9 mouse cellular contexts compared by ENCODE assay signal in the genomic region with DNA sequence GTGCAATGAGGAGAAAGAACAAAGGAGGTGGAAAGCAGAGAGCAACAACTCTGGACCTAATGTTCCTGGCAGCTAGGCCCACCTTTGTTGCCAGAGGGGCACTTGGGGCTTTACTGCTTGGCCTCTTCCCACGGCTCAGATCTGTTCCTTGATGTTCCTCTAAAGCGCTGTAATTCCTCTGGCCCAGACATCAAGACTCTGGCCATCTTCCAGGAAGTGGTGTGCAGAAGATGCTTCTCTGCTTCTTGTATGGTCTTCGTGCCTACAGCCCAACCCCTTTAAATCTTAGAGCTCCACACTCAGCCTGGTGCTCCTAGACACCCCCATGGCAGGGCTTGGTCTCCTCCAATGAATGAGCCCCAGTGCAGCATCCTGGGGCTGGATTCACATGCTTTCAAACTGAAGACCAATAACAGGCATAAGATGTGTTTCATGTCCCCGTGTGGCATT.
DNase-seq lines count a peak whose midpoint lies in the region; ATAC-seq lines count a peak whose summit lies in the region.
"Had no signal": no experiment of that assay in that cellular context is flagged by ENCODE, and none has a peak within 500 bp of the region (broad histone marks: within the 10 kb centered on the region; RNA-seq: fewer than 3 reads in every experiment).

No protein-coding gene starts in this region.

- no peak overlapping the region for H3K4me3 ChIP-seq in kidney, embryonic 15.5 days (replicated peaks)
- peak overlapping the region; percentile 18; the same call in 1 of the 2 replicates for H3K4me3 ChIP-seq in forebrain, embryonic 10.5 days
- H3K4me3 ChIP-seq: heart, adult 2 months had no signal

- 0 out of 2 replicates have a peak overlapping the region, but pooled peaks have one; percentile 35 for H3K4me2 ChIP-seq in kidney, embryonic 15.5 days

- ATAC-seq in kidney, embryonic 15.5 days (replicated peaks; ENCODE audit: low FRiP score), result peak; percentile 49

- H3K9ac ChIP-seq in kidney, embryonic 15.5 days, result no peak overlapping the region

- peaks cover 19% of the 10 kb centered on the region for H3K4me1 ChIP-seq in kidney, embryonic 15.5 days
- H3K4me1 ChIP-seq in forebrain, embryonic 10.5 days, result peaks cover 52% of the 10 kb centered on the region

- peak overlapping the region; percentile 57; the same call in 1 of the 2 replicates for H3K27ac ChIP-seq in kidney, embryonic 15.5 days
- peak overlapping the region; percentile 80 for H3K27ac ChIP-seq in forebrain, embryonic 10.5 days
- H3K27ac ChIP-seq: heart, adult 2 months had no signal

- no peaks in the 10 kb centered on the region for H3K36me3 ChIP-seq in kidney, embryonic 15.5 days
- H3K36me3 ChIP-seq in forebrain, embryonic 10.5 days (replicated peaks), result no peaks in the 10 kb centered on the region

- H3K27me3 ChIP-seq in kidney, embryonic 15.5 days, result no peaks in the 10 kb centered on the region
- peaks cover 78% of the 10 kb centered on the region for H3K27me3 ChIP-seq in forebrain, embryonic 10.5 days (ENCODE audit: poor library complexity, severe bottlenecking)

- 49% methylated on average over 4 of the region's 4 CpGs for WGBS in kidney, embryonic 15.5 days
- WGBS in forebrain, embryonic 10.5 days, result 47% methylated on average over 4 of the region's 4 CpGs

- no peaks in the 10 kb centered on the region for H3K9me3 ChIP-seq in kidney, embryonic 15.5 days (replicated peaks)
- no peaks in the 10 kb centered on the region for H3K9me3 ChIP-seq in forebrain, embryonic 10.5 days

- no peak for DNase-seq in kidney, postnatal 10 days
- peak; percentile 91 for DNase-seq in A20 (ENCODE audit: low read depth, low spot score)
- DNase-seq in forebrain, embryonic 10.5 days (ENCODE audit: extremely low spot score, low spot score), result peak; percentile 69
- DNase-seq in lung, postnatal 10 days, result peak; percentile 79
- DNase-seq in embryo, embryonic 9.5 days (ENCODE audit: extremely low spot score), result no peak
- no peak for DNase-seq in thymus, postnatal 36 days
- DNase-seq in urinary bladder, postnatal 10 days (ENCODE audit: low spot score), result no peak

Comparison
In these comparisons a context has a peak if more than half of its experiments do, and no peak if none do; other contexts are left out.
1. DNase-seq: peak in A20 (single experiment), forebrain, embryonic 10.5 days (single experiment) and lung, postnatal 10 days (single experiment); none in kidney, postnatal 10 days (single experiment), embryo, embryonic 9.5 days (single experiment), thymus, postnatal 36 days (0 of 2) and urinary bladder, postnatal 10 days (single experiment).